Mouse (Mus musculus) limb, embryonic 14.5 days (tissue): ENCODE measurements around the gene Sirt2. TPM values are rescaled to one million over a fixed set of nuclear protein-coding genes. Genes with fewer than 3 reads are reported as not detected.

Source experiments
- ATAC-seq: fragments of 200-750 bp; cut with Nextera tagmentation; 2 replicates; pipeline ENCODE4 v1.8.0; 2017; ENCODE audit warnings: low read depth, moderate number of reproducible peaks, moderate TSS enrichment; ENCODE audit not compliant: low FRiP score
- DNase-seq: peaks from one replicate; pipeline ENCODE4 v3.0.0-alpha.2; 2015; ENCODE audit warnings: low spot score
- H3K27ac ChIP-seq: fragments of 300-500 bp; sonication (generic); replicated peaks from 2 replicates; pipeline ENCODE4 v1.5.1; 2014; ENCODE audit warnings: low read depth, mild to moderate bottlenecking, low read length, moderate library complexity, mixed read lengths
- H3K27me3 ChIP-seq: fragments of 300-500 bp; sonication (generic); 2 replicates; pipeline ENCODE4 v1.6.1; 2014; ENCODE audit warnings: low read length, mixed read lengths; ENCODE audit not compliant: control insufficient read depth, insufficient read depth
- H3K36me3 ChIP-seq: fragments of 300-500 bp; sonication (generic); 2 replicates; pipeline ENCODE4 v1.6.1; 2014; ENCODE audit warnings: mild to moderate bottlenecking, low read length, moderate library complexity, mixed read lengths; ENCODE audit not compliant: control insufficient read depth, insufficient read depth
- H3K4me1 ChIP-seq: fragments of 300-500 bp; sonication (generic); 2 replicates; pipeline ENCODE4 v1.6.1; 2014; ENCODE audit warnings: antibody characterized with exemption, low read length, mixed read lengths; ENCODE audit not compliant: control insufficient read depth, insufficient read depth
- H3K4me2 ChIP-seq: fragments of 300-500 bp; sonication (generic); replicated peaks from 2 replicates; pipeline ENCODE4 v1.6.1; 2014; ENCODE audit warnings: low read depth, mild to moderate bottlenecking, low read length, moderate library complexity; ENCODE audit not compliant: severe bottlenecking
- H3K4me3 ChIP-seq: fragments of 300-500 bp; sonication (generic); replicated peaks from 2 replicates; pipeline ENCODE4 v1.5.1; 2014; ENCODE audit warnings: low read length
- H3K9ac ChIP-seq: fragments of 300-500 bp; sonication (generic); 2 replicates; pipeline ENCODE4 v1.6.1; 2014; ENCODE audit warnings: mild to moderate bottlenecking, low read depth, low read length, moderate library complexity; ENCODE audit not compliant: severe bottlenecking
- H3K9me3 ChIP-seq: fragments of 300-500 bp; sonication (generic); 2 replicates; pipeline ENCODE4 v1.6.1; 2016; ENCODE audit warnings: low read length; ENCODE audit not compliant: control insufficient read depth
- POLR2A ChIP-seq: fragments of 200-500 bp; IDR thresholded peaks from 2 replicates; pipeline ENCODE4 v1.8.0; 2012; ENCODE audit warnings: inconsistent platforms, mild to moderate bottlenecking, moderate library complexity, borderline replicate concordance; ENCODE audit not compliant: insufficient read depth, insufficient read length; ENCODE audit errors: extremely low read depth
- WGBS: fragments of 180-500 bp; shearing (Covaris S2); extraction: QIAGEN DNeasy Blood & Tissue Kit; methylation state at CpG from one replicate; pipeline ENCODE4 v1.1.7; 2014; 5-methylcytosine and 5-hydroxymethylcytosine counted together
- polyA plus RNA-seq, 2 experiments: library from polyadenylated mRNA; depleted of rRNA in 1 of 2; stranded (reverse) in 1 of 2; unstranded in 1 of 2; fragments of >200 nt; fragmentation: Nextera tagmentation in 1 of 2; extraction: Ambion mirVana in 1 of 2; gene quantifications; 2 replicates each; pipeline versions ENCODE4 v1.2.1 to v1.2.3; 2012 to 2014

The Sirt2 gene
- polyA plus RNA-seq, 2 experiments: 73.7 to 107 TPM

GRCm38 (mm10) chr7:28818861-28819452 is 52.4 kb downstream of the Sirt2 start:
- Histone ChIP-seq H3K4me3 (no peak overlapping the region), H3K4me1 (peaks cover 8% of the 10 kb centered on the region; the same call in 1 of the 2 replicates), H3K4me2 (no peak overlapping the region), H3K27me3 (no peaks in the 10 kb centered on the region), H3K9ac (no peak overlapping the region), H3K27ac (no peak overlapping the region), H3K9me3 (no peaks in the 10 kb centered on the region), H3K36me3 (peaks cover 94% of the 10 kb centered on the region)
- ATAC-seq (no peak), DNase-seq (no peak)
- WGBS: 86% methylated on average over 4 of the region's 4 CpGs
- no peak for TF ChIP-seq POLR2A

- H3K27ac ChIP-seq: no peak overlapping the region
These were observed 53.0 kb downstream of the Sirt2 start for GRCm38 (mm10) chr7:28819571-28819970.

GRCm38 (mm10) chr7:28820358-28821260 is 54.1 kb downstream of the Sirt2 start:
- no peak overlapping the region for H3K4me2 ChIP-seq
- H3K27me3 ChIP-seq: no peaks in the 10 kb centered on the region
- TF ChIP-seq POLR2A: no peak
- no peak overlapping the region for H3K27ac ChIP-seq
- H3K4me1 ChIP-seq: peaks cover 8% of the 10 kb centered on the region; the same call in 1 of the 2 replicates
- 79% methylated on average over 12 of the region's 12 CpGs for WGBS
- no peak overlapping the region for H3K9ac ChIP-seq
- ATAC-seq: no peak
- H3K4me3 ChIP-seq: no peak overlapping the region
- peaks cover 77% of the 10 kb centered on the region for H3K36me3 ChIP-seq
- H3K9me3 ChIP-seq: no peaks in the 10 kb centered on the region
- no peak for DNase-seq

More at GRCm38 (mm10) chr7:28819571-28819970, 53.0 kb downstream of the Sirt2 start:
- Histone ChIP-seq H3K4me2 (no peak overlapping the region), H3K36me3 (peaks cover 88% of the 10 kb centered on the region), H3K9ac (no peak overlapping the region), H3K4me3 (no peak overlapping the region), H3K27me3 (no peaks in the 10 kb centered on the region), H3K4me1 (peaks cover 8% of the 10 kb centered on the region; the same call in 1 of the 2 replicates), H3K9me3 (no peaks in the 10 kb centered on the region)
- WGBS: 84% methylated on average over 4 of the region's 4 CpGs
- TF ChIP-seq POLR2A: no peak
- no peak for DNase-seq
- ATAC-seq: no peak

GRCm38 (mm10) chr7:28821261-28821831 is 54.8 kb downstream of the Sirt2 start:
- Histone ChIP-seq H3K4me3 (no peak overlapping the region), H3K9me3 (no peaks in the 10 kb centered on the region), H3K4me2 (no peak overlapping the region), H3K9ac (no peak overlapping the region), H3K27me3 (no peaks in the 10 kb centered on the region), H3K27ac (no peak overlapping the region), H3K4me1 (peaks cover 8% of the 10 kb centered on the region; the same call in 1 of the 2 replicates), H3K36me3 (peaks cover 70% of the 10 kb centered on the region)
- DNase-seq: no peak
- 74% methylated on average over 10 of the region's 10 CpGs for WGBS
- no peak for ATAC-seq
- TF ChIP-seq POLR2A: no peak

GRCm38 (mm10) chr7:28822556-28822955 is 56.0 kb downstream of the Sirt2 start:
- DNase-seq: no peak
- no peaks in the 10 kb centered on the region for H3K27me3 ChIP-seq
- no peak overlapping the region for H3K27ac ChIP-seq
- H3K4me3 ChIP-seq: no peak overlapping the region
- H3K9ac ChIP-seq: no peak overlapping the region
- WGBS: 73% methylated on average over 1 of the region's 1 CpGs
- no peak for ATAC-seq
- H3K4me2 ChIP-seq: no peak overlapping the region
- no peak for TF ChIP-seq POLR2A
- H3K9me3 ChIP-seq: no peaks in the 10 kb centered on the region
- no peaks in the 10 kb centered on the region for H3K4me1 ChIP-seq
- H3K36me3 ChIP-seq: peaks cover 58% of the 10 kb centered on the region
